ENCODE assay signal across 10 mouse cellular contexts in genomic region chr5:144247906-144248585, GRCm38 (mm10). TPM values are rescaled to one million over a fixed set of nuclear protein-coding genes. Genes with fewer than 3 reads are reported as not detected.
DNase-seq lines count a peak whose midpoint lies in the region; TF ChIP-seq lines count a peak whose summit lies in the region.
"Had no signal": no experiment of that assay in that cellular context is flagged by ENCODE, and none has a peak within 500 bp of the region (broad histone marks: within the 10 kb centered on the region; RNA-seq: fewer than 3 reads in every experiment).

No protein-coding gene starts in this region.

- H3K27me3 ChIP-seq in testis, adult 2 months (ENCODE audit: control insufficient read depth, insufficient read depth, low read length): no peaks in the 10 kb centered on the region
- H3K27me3 ChIP-seq: forebrain, embryonic 15.5 days had no signal

- H3K4me1 ChIP-seq in testis, adult 2 months (ENCODE audit: control insufficient read depth, insufficient read depth, low read length): peaks cover 12% of the 10 kb centered on the region
- H3K4me1 ChIP-seq: forebrain, embryonic 15.5 days had no signal

- TF ChIP-seq CTCF in testis, adult 2 months (IDR thresholded peaks at IDR 0.05; ENCODE audit: control insufficient read depth, insufficient read depth, insufficient replicate concordance, low read depth, low read length): no peak

- H3K4me3 ChIP-seq in testis, adult 2 months (ENCODE audit: control insufficient read depth, low read depth, low read length): no peak overlapping the region
- H3K4me3 ChIP-seq: forebrain, embryonic 15.5 days had no signal

- DNase-seq in adrenal gland, adult 2 months: peak; percentile 64
- no peak for DNase-seq in adrenal gland, adult 18-20 months (ENCODE audit: low spot score in 2 of 2)
- no peak for DNase-seq in testis, postnatal 10 days (ENCODE audit: low spot score)
- DNase-seq in lung, postnatal 10 days: peak; percentile 60
- peak; percentile 22 for DNase-seq in yolk sac, embryonic 10.5 days (ENCODE audit: low spot score)
- no peak for DNase-seq in gastrocnemius, postnatal 4 days (ENCODE audit: low spot score in 2 of 2)
- DNase-seq in left cerebral cortex, adult 11 months (ENCODE audit: low spot score): no peak
- DNase-seq: cerebellum, postnatal 14 days had no signal

- TF ChIP-seq POLR2A in testis, adult 2 months (IDR thresholded peaks at IDR 0.05; ENCODE audit: control insufficient read depth, low read depth, low read length): no peak

- peak overlapping the region; percentile 88 for H3K27ac ChIP-seq in testis, adult 2 months (ENCODE audit: control insufficient read depth, insufficient read depth, low read depth, low read length)
- H3K27ac ChIP-seq: forebrain, embryonic 15.5 days had no signal

- H3K36me3 ChIP-seq in testis, adult 2 months (ENCODE audit: control insufficient read depth, insufficient read depth, low read length): no peaks in the 10 kb centered on the region
- H3K36me3 ChIP-seq: forebrain, embryonic 15.5 days had no signal

RNA-seq across cellular contexts. Expression of gene Bri3, which starts 3.8 kb away (rescaled TPM):
- 100 to 1,000 TPM; 127 TPM for total RNA-seq in adrenal gland, adult 2 months (2021)
- polyA plus RNA-seq in adrenal gland, adult 2 months (2012; rRNA removed): 248 and 377 TPM in 2 replicates
- total RNA-seq in adrenal gland, adult 18-20 months (2021): 100 to 1,000 TPM; 136 to 144 TPM
- 174 and 212 TPM in 2 replicates for polyA plus RNA-seq in testis, adult 2 months (2012; rRNA removed)
- total RNA-seq in gastrocnemius, postnatal 4 days (2021): 10 to 100 TPM; 59.4 to 62.4 TPM

RNA-seq across cellular contexts. Expression of gene Tecpr1, which starts 24.6 kb away (rescaled TPM):
- 100 to 1,000 TPM in 1 of 2 experiments, 10 to 100 TPM in 1; 77.8 to 125 TPM for total RNA-seq in adrenal gland, adult 2 months (2021)
- polyA plus RNA-seq in adrenal gland, adult 2 months (2012; rRNA removed): 130 and 135 TPM in 2 replicates
- total RNA-seq in adrenal gland, adult 18-20 months (2021): 100 to 1,000 TPM; 110 to 112 TPM
- 16.4 and 16.7 TPM in 2 replicates for polyA plus RNA-seq in testis, adult 2 months (2012; rRNA removed)
- total RNA-seq in gastrocnemius, postnatal 4 days (2021): 10 to 100 TPM; 27.5 to 28.6 TPM

RNA-seq across cellular contexts. Expression of gene Bhlha15, which starts 58.0 kb away (rescaled TPM):
- total RNA-seq in adrenal gland, adult 2 months (2021): 1 to 10 TPM in 1 of 2 experiments, under 1 TPM in 1; 0.49 to 1.0 TPM
- 0.69 and 0.88 TPM in 2 replicates for polyA plus RNA-seq in adrenal gland, adult 2 months (2012; rRNA removed)
- under 1 TPM; 0.32 to 0.40 TPM for total RNA-seq in adrenal gland, adult 18-20 months (2021)
- 0.11 and 0.16 TPM in 2 replicates for polyA plus RNA-seq in testis, adult 2 months (2012; rRNA removed)
- total RNA-seq in gastrocnemius, postnatal 4 days (2021): not detected

Comparison
In these comparisons a context has a peak if more than half of its experiments do, and no peak if none do; other contexts are left out.
1. DNase-seq: peak in adrenal gland, adult 2 months (single experiment), lung, postnatal 10 days (single experiment) and yolk sac, embryonic 10.5 days (single experiment); none in adrenal gland, adult 18-20 months (0 of 2), testis, postnatal 10 days (single experiment), gastrocnemius, postnatal 4 days (0 of 2) and left cerebral cortex, adult 11 months (single experiment).